Comparison of ENCODE assay signal across 9 mouse cellular contexts in genomic region chr11:102185677-102186076, GRCm38 (mm10). TPM values are rescaled to one million over a fixed set of nuclear protein-coding genes. Genes with fewer than 3 reads are reported as not detected.
DNase-seq lines count a peak whose midpoint lies in the region; ATAC-seq and TF ChIP-seq lines count a peak whose summit lies in the region.
"Had no signal": no experiment of that assay in that cellular context is flagged by ENCODE, and none has a peak within 500 bp of the region (broad histone marks: within the 10 kb centered on the region; RNA-seq: fewer than 3 reads in every experiment).

No protein-coding gene starts in this region.

- TF ChIP-seq RAD21 in MEL (IDR thresholded peaks at IDR 0.05; ENCODE audit: low read depth, low read length) = no peak

- no peak for TF ChIP-seq EP300 in MEL (IDR thresholded peaks at IDR 0.05; ENCODE audit: low read depth in 1 of 2, low read length in 2 of 2)

- no peaks in the 10 kb centered on the region for H3K9me3 ChIP-seq in heart, embryonic 13.5 days
- H3K9me3 ChIP-seq in MEL (replicated peaks; ENCODE audit: insufficient read depth, low read length) = no peaks in the 10 kb centered on the region
- no peaks in the 10 kb centered on the region for H3K9me3 ChIP-seq in hindbrain, embryonic 15.5 days
- no peaks in the 10 kb centered on the region for H3K9me3 ChIP-seq in midbrain, embryonic 13.5 days

- peak overlapping the region; percentile 84 for H3K4me2 ChIP-seq in heart, embryonic 13.5 days
- H3K4me2 ChIP-seq in hindbrain, embryonic 15.5 days = peak overlapping the region; percentile 69
- peak overlapping the region; percentile 82 for H3K4me2 ChIP-seq in midbrain, embryonic 13.5 days (replicated peaks)

- intact Hi-C loops in gastrocnemius, postnatal 36 days (cut with DNase I) = no loop called here

- H3K4me3 ChIP-seq in heart, embryonic 13.5 days = peak overlapping the region; percentile 90
- H3K4me3 ChIP-seq in MEL (ENCODE audit: control insufficient read depth in 1 of 2, insufficient read depth in 1 of 2, low read depth in 2 of 2, low read length in 2 of 2) = peak overlapping the region in 1 of 2 experiments; percentile 68; a peak in 2 of 4 replicates
- peak overlapping the region; percentile 84 for H3K4me3 ChIP-seq in hindbrain, embryonic 15.5 days
- H3K4me3 ChIP-seq in midbrain, embryonic 13.5 days (replicated peaks) = peak overlapping the region; percentile 95

- H3K4me1 ChIP-seq in heart, embryonic 13.5 days = peaks cover 39% of the 10 kb centered on the region
- H3K4me1 ChIP-seq in MEL (ENCODE audit: control insufficient read depth in 1 of 2, insufficient read depth in 2 of 2, low read length in 2 of 2) = peaks cover 2 to 20% of the 10 kb centered on the region in 2 experiments
- H3K4me1 ChIP-seq in hindbrain, embryonic 15.5 days (replicated peaks) = peaks cover 39% of the 10 kb centered on the region
- peaks cover 33% of the 10 kb centered on the region for H3K4me1 ChIP-seq in midbrain, embryonic 13.5 days (replicated peaks)

- peak overlapping the region; percentile 95; the same call in 1 of the 2 replicates for H3K27ac ChIP-seq in heart, embryonic 13.5 days (replicated peaks)
- H3K27ac ChIP-seq in MEL (ENCODE audit: control insufficient read depth, low read depth, low read length) = peak overlapping the region; percentile 95
- H3K27ac ChIP-seq in hindbrain, embryonic 15.5 days (replicated peaks) = peak overlapping the region; percentile 95
- H3K27ac ChIP-seq in midbrain, embryonic 13.5 days = peak overlapping the region; percentile 96

- 50% methylated on average over 3 of the region's 3 CpGs for WGBS in heart, embryonic 13.5 days
- WGBS in hindbrain, embryonic 15.5 days = 49% methylated on average over 3 of the region's 3 CpGs
- WGBS in midbrain, embryonic 13.5 days = 60% methylated on average over 3 of the region's 3 CpGs

- no peaks in the 10 kb centered on the region for H3K27me3 ChIP-seq in heart, embryonic 13.5 days (replicated peaks)
- H3K27me3 ChIP-seq in MEL (ENCODE audit: control insufficient read depth in 1 of 2, insufficient read depth in 2 of 2, low read length in 2 of 2) = no peaks in the 10 kb centered on the region
- no peaks in the 10 kb centered on the region for H3K27me3 ChIP-seq in hindbrain, embryonic 15.5 days
- H3K27me3 ChIP-seq in midbrain, embryonic 13.5 days = no peaks in the 10 kb centered on the region

- peaks cover 20% of the 10 kb centered on the region for H3K36me3 ChIP-seq in heart, embryonic 13.5 days
- peaks cover 15 to 41% of the 10 kb centered on the region in 2 experiments for H3K36me3 ChIP-seq in MEL (ENCODE audit: control insufficient read depth in 1 of 2, insufficient read depth in 2 of 2, low read length in 2 of 2)
- H3K36me3 ChIP-seq in hindbrain, embryonic 15.5 days = peaks cover 14% of the 10 kb centered on the region; the same call in 1 of the 2 replicates
- peaks cover 18% of the 10 kb centered on the region for H3K36me3 ChIP-seq in midbrain, embryonic 13.5 days

- H3K9ac ChIP-seq in heart, embryonic 13.5 days = peak overlapping the region; percentile 98
- peak overlapping the region; percentile 79 for H3K9ac ChIP-seq in MEL (ENCODE audit: control insufficient read depth, low read depth, low read length, poor library complexity, severe bottlenecking)
- peak overlapping the region; percentile 89; the same call in 1 of the 2 replicates for H3K9ac ChIP-seq in hindbrain, embryonic 15.5 days
- H3K9ac ChIP-seq in midbrain, embryonic 13.5 days (replicated peaks) = no peak overlapping the region; the same call in 1 of the 2 replicates

- H3K79me2 ChIP-seq in MEL (ENCODE audit: control insufficient read depth, insufficient read depth, low read length, poor library complexity) = peaks cover 40% of the 10 kb centered on the region

- DNase-seq in heart, adult 8-10 months (ENCODE audit: low spot score) = no peak
- peak; percentile 71 for DNase-seq in MEL (ENCODE audit: low read depth, low spot score)
- DNase-seq in cerebellum, postnatal 36 days = no peak
- DNase-seq in gastrocnemius, postnatal 36 days = no peak
- no peak for DNase-seq in gastrocnemius, postnatal 4 days (ENCODE audit: low spot score in 2 of 2)

- TF ChIP-seq CTCF in MEL (IDR thresholded peaks at IDR 0.05 in 2 of 3, conservative IDR thresholded peaks at IDR 0.05 in 1 of 3; ENCODE audit: control insufficient read depth in 1 of 3, insufficient read depth in 1 of 3, low read depth in 2 of 3, low read length in 3 of 3, poor library complexity in 1 of 3, severe bottlenecking in 1 of 3) = no peak

- no peak for ATAC-seq in heart, embryonic 13.5 days (ENCODE audit: extremely low read depth, insufficient number of reproducible peaks, low FRiP score, low TSS enrichment)
- ATAC-seq in hindbrain, embryonic 15.5 days (ENCODE audit: low FRiP score, low read depth) = no peak
- ATAC-seq in midbrain, embryonic 13.5 days = no peak

- TF ChIP-seq POLR2A in MEL (IDR thresholded peaks at IDR 0.05; ENCODE audit: control insufficient read depth in 1 of 2, insufficient read depth in 1 of 2, low read depth in 1 of 2, low read length in 2 of 2, poor library complexity in 1 of 2) = no peak

TF ChIP-seq in MEL, 35 proteins besides CTCF, POLR2A, EP300 and RAD21 (continues in another document):
- TF ChIP-seq ETS1 (IDR thresholded peaks at IDR 0.05; ENCODE audit: low read depth, low read length) (peak; percentile 61; the same call in 1 of the 2 replicates), POLR2AphosphoS2 (IDR thresholded peaks at IDR 0.05; ENCODE audit: low read length) (no peak), NELFE (IDR thresholded peaks at IDR 0.05; ENCODE audit: low read depth, low read length) (no peak), ZMIZ1 (IDR thresholded peaks at IDR 0.05; ENCODE audit: low read depth, low read length) (peak; percentile 37; the same call in 1 of the 2 replicates), SIN3A (IDR thresholded peaks at IDR 0.05; ENCODE audit: low read length) (0 out of 2 replicates have a peak, but pooled peaks have one; percentile 11), USF2 (IDR thresholded peaks at IDR 0.05; ENCODE audit: borderline replicate concordance in 1 of 2, insufficient read depth in 1 of 2, low read depth in 1 of 2, low read length in 2 of 2) (no peak), ZNF384 (IDR thresholded peaks at IDR 0.05; ENCODE audit: low read depth, low read length) (no peak)

RNA-seq across cellular contexts. Expression of gene Lsm12, which starts 0.6 kb away (rescaled TPM):
- 80.7 and 97.0 TPM in 2 replicates for polyA plus RNA-seq in heart, embryonic 13.5 days (2015; fragmentation: Nextera tagmentation; extraction: Ambion mirVana)
- 10 to 100 TPM; 45.4 to 51.9 (median 48.8) TPM for total RNA-seq in heart, adult 8-10 months (2022)
- 74.2 and 75.0 TPM in 2 replicates for total RNA-seq in MEL (2012; rRNA removed)
- 100 to 1,000 TPM; 128 to 150 TPM for polyA plus RNA-seq in MEL (2012; ENCODE audit: insufficient read depth in 1 of 2, insufficient read length in 2 of 2, low read depth in 1 of 2, low replicate concordance in 2 of 2, missing spikeins in 1 of 2)
- polyA plus RNA-seq in hindbrain, embryonic 15.5 days (2015; fragmentation: Nextera tagmentation; extraction: Ambion mirVana) = 102 and 121 TPM in 2 replicates
- polyA plus RNA-seq in midbrain, embryonic 13.5 days (2015; fragmentation: Nextera tagmentation; extraction: Ambion mirVana) = 141 and 156 TPM in 2 replicates
- 10 to 100 TPM; 86.6 to 89.2 TPM for total RNA-seq in gastrocnemius, postnatal 36 days (2021)
- 10 to 100 TPM; 75.1 to 78.3 TPM for total RNA-seq in gastrocnemius, postnatal 4 days (2021)

RNA-seq across cellular contexts. Expression of gene G6pc3, which starts 3.7 kb away (rescaled TPM):
- polyA plus RNA-seq in heart, embryonic 13.5 days (2015; fragmentation: Nextera tagmentation; extraction: Ambion mirVana) = 25.6 and 29.3 TPM in 2 replicates
- 10 to 100 TPM; 52.2 to 60.3 (median 58.6) TPM for total RNA-seq in heart, adult 8-10 months (2022)
- total RNA-seq in MEL (2012; rRNA removed) = 46.4 and 48.9 TPM in 2 replicates
- polyA plus RNA-seq in MEL (2012; ENCODE audit: insufficient read depth in 1 of 2, insufficient read length in 2 of 2, low read depth in 1 of 2, low replicate concordance in 2 of 2, missing spikeins in 1 of 2) = 100 to 1,000 TPM in 1 of 2 experiments, not detected in 1; 104 TPM
- polyA plus RNA-seq in hindbrain, embryonic 15.5 days (2015; fragmentation: Nextera tagmentation; extraction: Ambion mirVana) = 40.4 and 41.2 TPM in 2 replicates
- 31.4 and 32.9 TPM in 2 replicates for polyA plus RNA-seq in midbrain, embryonic 13.5 days (2015; fragmentation: Nextera tagmentation; extraction: Ambion mirVana)
- total RNA-seq in gastrocnemius, postnatal 36 days (2021) = 10 to 100 TPM; 45.6 TPM
- 10 to 100 TPM; 28.1 to 32.0 TPM for total RNA-seq in gastrocnemius, postnatal 4 days (2021)

RNA-seq across cellular contexts. Expression of gene Tmem101, which starts 29.5 kb away (rescaled TPM):
- polyA plus RNA-seq in heart, embryonic 13.5 days (2015; fragmentation: Nextera tagmentation; extraction: Ambion mirVana) = 32.4 and 38.4 TPM in 2 replicates
- 10 to 100 TPM; 12.7 to 15.5 (median 14.9) TPM for total RNA-seq in heart, adult 8-10 months (2022)
- total RNA-seq in MEL (2012; rRNA removed) = 43.9 and 45.1 TPM in 2 replicates
- polyA plus RNA-seq in MEL (2012; ENCODE audit: insufficient read depth in 1 of 2, insufficient read length in 2 of 2, low read depth in 1 of 2, low replicate concordance in 2 of 2, missing spikeins in 1 of 2) = 10 to 100 TPM in 1 of 2 experiments, not detected in 1; 30.1 TPM
- polyA plus RNA-seq in hindbrain, embryonic 15.5 days (2015; fragmentation: Nextera tagmentation; extraction: Ambion mirVana) = 41.8 and 44.1 TPM in 2 replicates
- polyA plus RNA-seq in midbrain, embryonic 13.5 days (2015; fragmentation: Nextera tagmentation; extraction: Ambion mirVana) = 40.5 and 42.5 TPM in 2 replicates
- 10 to 100 TPM; 10.1 to 11.4 TPM for total RNA-seq in gastrocnemius, postnatal 36 days (2021)
- 10 to 100 TPM; 15.1 to 16.1 TPM for total RNA-seq in gastrocnemius, postnatal 4 days (2021)

RNA-seq across cellular contexts. Expression of gene Nags, which starts 40.4 kb away (rescaled TPM):
- 0.33 TPM in 1 of 2 replicates, not detected in the other for polyA plus RNA-seq in heart, embryonic 13.5 days (2015; fragmentation: Nextera tagmentation; extraction: Ambion mirVana)
- total RNA-seq in heart, adult 8-10 months (2022) = under 1 TPM; 0.14 to 0.30 (median 0.22) TPM
- total RNA-seq in MEL (2012; rRNA removed) = 5.4 and 6.6 TPM in 2 replicates
- polyA plus RNA-seq in MEL (2012; ENCODE audit: insufficient read depth in 1 of 2, insufficient read length in 2 of 2, low read depth in 1 of 2, low replicate concordance in 2 of 2, missing spikeins in 1 of 2) = 1 to 10 TPM in 1 of 2 experiments, not detected in 1; 9.7 TPM
- not detected in 2 replicates for polyA plus RNA-seq in hindbrain, embryonic 15.5 days (2015; fragmentation: Nextera tagmentation; extraction: Ambion mirVana)
- polyA plus RNA-seq in midbrain, embryonic 13.5 days (2015; fragmentation: Nextera tagmentation; extraction: Ambion mirVana) = 0.09 TPM in 1 of 2 replicates, not detected in the other
- total RNA-seq in gastrocnemius, postnatal 36 days (2021) = not detected
- under 1 TPM in 1 of 2 experiments, not detected in 1; 0.13 TPM for total RNA-seq in gastrocnemius, postnatal 4 days (2021)
- polyA plus RNA-seq: CD4-positive, CD25-positive, alpha-beta regulatory T cell, adult 4 months had no signal

RNA-seq across cellular contexts. Expression of gene Hdac5, which starts 44.3 kb away (rescaled TPM):
- polyA plus RNA-seq in heart, embryonic 13.5 days (2015; fragmentation: Nextera tagmentation; extraction: Ambion mirVana) = 82.9 and 89.4 TPM in 2 replicates
- total RNA-seq in heart, adult 8-10 months (2022) = 100 to 1,000 TPM; 114 to 136 (median 121) TPM
- 9.1 and 10.4 TPM in 2 replicates for total RNA-seq in MEL (2012; rRNA removed)
- 10 to 100 TPM in 1 of 2 experiments, not detected in 1; 29.3 TPM for polyA plus RNA-seq in MEL (2012; ENCODE audit: insufficient read depth in 1 of 2, insufficient read length in 2 of 2, low read depth in 1 of 2, low replicate concordance in 2 of 2, missing spikeins in 1 of 2)
- 82.7 and 84.9 TPM in 2 replicates for polyA plus RNA-seq in hindbrain, embryonic 15.5 days (2015; fragmentation: Nextera tagmentation; extraction: Ambion mirVana)
- polyA plus RNA-seq in midbrain, embryonic 13.5 days (2015; fragmentation: Nextera tagmentation; extraction: Ambion mirVana) = 80.5 and 106 TPM in 2 replicates
- 10 to 100 TPM; 62.2 to 78.7 TPM for total RNA-seq in gastrocnemius, postnatal 36 days (2021)
- total RNA-seq in gastrocnemius, postnatal 4 days (2021) = 100 to 1,000 TPM; 110 to 112 TPM
